Mouse (Mus musculus): ENCODE measurements around the gene Crybb1.

GRCm38 (mm10) chr5:112287652-112288051 lies 32.0 kb downstream of the Crybb1 start:
- no peak for TF ChIP-seq CTCF (IDR thresholded peaks at IDR 0.05; ENCODE audit: low read depth)
- no peak for TF ChIP-seq EP300 (optimal IDR thresholded peaks at IDR 0.05)
